Mouse (Mus musculus) cerebellum, adult 2 months (tissue): ENCODE results near the gene Ptpn23. TPM values are rescaled to one million over a fixed set of nuclear protein-coding genes. Genes with fewer than 3 reads are reported as not detected.

Source experiments
- DNase-seq, 2 experiments: peaks; one replicate each; pipeline ENCODE4 v3.0.0; 2021
- H3K27ac ChIP-seq: fragments of 200-500 bp; 2 replicates; pipeline ENCODE4 v1.5.1; 2012; ENCODE audit warnings: low read length, control low read depth, inconsistent platforms; ENCODE audit not compliant: insufficient read depth
- H3K27me3 ChIP-seq: fragments of 200-500 bp; 2 replicates; pipeline ENCODE4 v1.6.1; 2012; ENCODE audit warnings: inconsistent platforms, mild to moderate bottlenecking, low read length, moderate library complexity; ENCODE audit not compliant: control insufficient read depth, insufficient read depth
- H3K4me1 ChIP-seq: fragments of 200-500 bp; 2 replicates; pipeline ENCODE4 v1.6.1; 2011; ENCODE audit warnings: low read length; ENCODE audit not compliant: control insufficient read depth, insufficient read depth
- H3K4me3 ChIP-seq: fragments of 200-500 bp; replicated peaks from 2 replicates; pipeline ENCODE3; 2011; ENCODE audit warnings: mild to moderate bottlenecking, low read depth, low read length, control low read depth; ENCODE audit not compliant: insufficient read depth
- CTCF ChIP-seq: fragments of 200-500 bp; IDR thresholded peaks from 2 replicates; pipeline ENCODE4 v1.5.1; 2011; ENCODE audit warnings: low read depth, mild to moderate bottlenecking, control low read depth, low read length, moderate library complexity, borderline replicate concordance; ENCODE audit not compliant: insufficient read depth
- POLR2A ChIP-seq: fragments of 200-500 bp; IDR thresholded peaks from 2 replicates; pipeline ENCODE4 v1.6.1; 2011; ENCODE audit warnings: low read length, control low read depth, borderline replicate concordance; ENCODE audit not compliant: insufficient read depth
- WGBS: fragments of 180-500 bp; shearing (Covaris S2); methylation state at CpG from one replicate; pipeline ENCODE4 v1.1.7; 2018; 5-methylcytosine and 5-hydroxymethylcytosine counted together
- polyA plus RNA-seq: library from polyadenylated mRNA; depleted of rRNA; stranded (reverse); fragments of >200 nt; gene quantifications from 2 replicates; pipeline ENCODE4 v1.2.3, GENCODE M21; 2012

The Ptpn23 gene
- polyA plus RNA-seq, 1 experiment, result 50.4 TPM

GRCm38 (mm10) chr9:110351350-110351749, 56.7 kb downstream of the Ptpn23 start:
- no peak for TF ChIP-seq CTCF
- TF ChIP-seq POLR2A, result no peak
- no peaks in the 10 kb centered on the region; the same call in 1 of the 2 replicates for H3K4me1 ChIP-seq
- DNase-seq, result no peak
- 89% methylated on average over 2 of the region's 2 CpGs for WGBS
- no peak overlapping the region for H3K27ac ChIP-seq
- H3K27me3 ChIP-seq, result no peaks in the 10 kb centered on the region
- no peak overlapping the region for H3K4me3 ChIP-seq

- no peaks in the 10 kb centered on the region for H3K27me3 ChIP-seq
- WGBS, result 91% methylated on average over 5 of the region's 5 CpGs
- no peaks in the 10 kb centered on the region; the same call in 1 of the 2 replicates for H3K4me1 ChIP-seq
- no peak for TF ChIP-seq POLR2A
- no peak for TF ChIP-seq CTCF
- no peak for DNase-seq
- H3K27ac ChIP-seq, result no peak overlapping the region
- H3K4me3 ChIP-seq, result no peak overlapping the region
Measured at GRCm38 (mm10) chr9:110350612-110351011, 57.4 kb downstream of the Ptpn23 start.

- no peaks in the 10 kb centered on the region for H3K27me3 ChIP-seq
- WGBS, result 91% methylated on average over 5 of the region's 5 CpGs
- TF ChIP-seq POLR2A, result no peak
- TF ChIP-seq CTCF, result no peak
- no peaks in the 10 kb centered on the region; the same call in 1 of the 2 replicates for H3K4me1 ChIP-seq
- no peak overlapping the region for H3K4me3 ChIP-seq
- DNase-seq, result no peak
- H3K27ac ChIP-seq, result no peak overlapping the region
Measured at GRCm38 (mm10) chr9:110350188-110350587, 57.8 kb downstream of the Ptpn23 start.

- TF ChIP-seq CTCF (no peak), POLR2A (no peak)
- H3K27me3 ChIP-seq, result no peaks in the 10 kb centered on the region
- WGBS, result 78% methylated on average over 4 of the region's 4 CpGs
Measured at GRCm38 (mm10) chr9:110348899-110349298, 59.1 kb downstream of the Ptpn23 start.

GRCm38 (mm10) chr9:110345057-110345739, 62.8 kb downstream of the Ptpn23 start:
- DNase-seq, result no peak
- Histone ChIP-seq H3K27ac (no peak overlapping the region), H3K4me1 (0 out of 2 replicates have a peak, but pooled peaks cover 2% of the 10 kb centered on the region), H3K27me3 (no peaks in the 10 kb centered on the region), H3K4me3 (no peak overlapping the region)
- TF ChIP-seq CTCF, result no peak
- no peak for TF ChIP-seq POLR2A
- WGBS, result 71% methylated on average over 7 of the region's 7 CpGs

More at GRCm38 (mm10) chr9:110348899-110349298, 59.1 kb downstream of the Ptpn23 start:
- H3K27ac ChIP-seq, result no peak overlapping the region
- no peaks in the 10 kb centered on the region for H3K4me1 ChIP-seq
- no peak for DNase-seq
- H3K4me3 ChIP-seq, result no peak overlapping the region

- TF ChIP-seq POLR2A (no peak), CTCF (no peak)
- no peak for DNase-seq
- Histone ChIP-seq H3K27me3 (no peaks in the 10 kb centered on the region), H3K27ac (no peak overlapping the region), H3K4me3 (no peak overlapping the region), H3K4me1 (0 out of 2 replicates have a peak, but pooled peaks cover 2% of the 10 kb centered on the region)
- 62% methylated on average over 6 of the region's 6 CpGs for WGBS
Measured at GRCm38 (mm10) chr9:110343805-110344204, 64.2 kb downstream of the Ptpn23 start.

GRCm38 (mm10) chr9:110342008-110342407, 66.0 kb downstream of the Ptpn23 start:
- WGBS, result 90% methylated on average over 8 of the region's 8 CpGs
- H3K4me1 ChIP-seq, result 0 out of 2 replicates have a peak, but pooled peaks cover 2% of the 10 kb centered on the region
- DNase-seq, result no peak
- TF ChIP-seq POLR2A, result no peak
- TF ChIP-seq CTCF, result no peak
- no peak overlapping the region for H3K4me3 ChIP-seq
- H3K27ac ChIP-seq, result no peak overlapping the region
- no peaks in the 10 kb centered on the region for H3K27me3 ChIP-seq
